Mouse (Mus musculus): ENCODE measurements around the gene M6pr. TPM values are rescaled to one million over a fixed set of nuclear protein-coding genes. Genes with fewer than 3 reads are reported as not detected.

Gene M6pr
- 10 to 100 TPM; 51.8 to 52.1 TPM for total RNA-seq (2021)

- intact Hi-C loops (cut with DNase I), result loop anchor here (2.0 to 10.0 kb wide), 4 partner anchors 30 to 1044 kb away; no protein-coding TSS in a partner anchor
- peak; percentile 96 for DNase-seq
Measured at GRCm38 (mm10) chr6:122308505-122309393, at the start of gene M6pr. Gene M6pr, plus strand, starts transcription at chr6:122308720.

- no peak for DNase-seq
- intact Hi-C loops (cut with DNase I), result no loop called here
Measured at GRCm38 (mm10) chr6:122262543-122262942, 46.0 kb upstream of the M6pr start.

GRCm38 (mm10) chr6:122268561-122268960, 40.0 kb upstream of the M6pr start:
- intact Hi-C loops (cut with DNase I), result no loop called here
- DNase-seq, result peak; percentile 70 to 75

- DNase-seq, result no peak
- intact Hi-C loops (cut with DNase I), result no loop called here
Measured at GRCm38 (mm10) chr6:122269170-122269569, 39.4 kb upstream of the M6pr start.

- DNase-seq, result no peak
- intact Hi-C loops (cut with DNase I), result no loop called here
Measured at GRCm38 (mm10) chr6:122270152-122270551, 38.4 kb upstream of the M6pr start.

- intact Hi-C loops (cut with DNase I), result no loop called here
- no peak for DNase-seq
Measured at GRCm38 (mm10) chr6:122274546-122274945, 34.0 kb upstream of the M6pr start.

GRCm38 (mm10) chr6:122276565-122276964, 32.0 kb upstream of the M6pr start:
- intact Hi-C loops (cut with DNase I), result no loop called here
- DNase-seq, result no peak

- no peak for DNase-seq
- intact Hi-C loops (cut with DNase I), result no loop called here
Measured at GRCm38 (mm10) chr6:122282782-122283181, 25.7 kb upstream of the M6pr start, which contains the start of gene Klrg1. Gene Klrg1, minus strand, starts transcription at chr6:122282882.

GRCm38 (mm10) chr6:122283429-122283828, 25.1 kb upstream of the M6pr start:
- DNase-seq, result no peak
- intact Hi-C loops (cut with DNase I), result no loop called here

GRCm38 (mm10) chr6:122284304-122284703, 24.2 kb upstream of the M6pr start:
- no peak for DNase-seq
- intact Hi-C loops (cut with DNase I), result no loop called here

- no peak for DNase-seq
- intact Hi-C loops (cut with DNase I), result no loop called here
Measured at GRCm38 (mm10) chr6:122284823-122285222, 23.7 kb upstream of the M6pr start.

GRCm38 (mm10) chr6:122288263-122288662, 20.3 kb upstream of the M6pr start:
- intact Hi-C loops (cut with DNase I), result no loop called here

GRCm38 (mm10) chr6:122289313-122289712, 19.2 kb upstream of the M6pr start:
- intact Hi-C loops (cut with DNase I), result no loop called here
- no peak for DNase-seq

More at GRCm38 (mm10) chr6:122288263-122288662, 20.3 kb upstream of the M6pr start:
- DNase-seq, result no peak

- intact Hi-C loops (cut with DNase I), result no loop called here
- DNase-seq, result no peak
Measured at GRCm38 (mm10) chr6:122290253-122290652, 18.3 kb upstream of the M6pr start.

- intact Hi-C loops (cut with DNase I), result no loop called here
Measured at GRCm38 (mm10) chr6:122291264-122291663, 17.3 kb upstream of the M6pr start.

GRCm38 (mm10) chr6:122291735-122292134, 16.8 kb upstream of the M6pr start:
- intact Hi-C loops (cut with DNase I), result no loop called here
- no peak for DNase-seq

More at GRCm38 (mm10) chr6:122291264-122291663, 17.3 kb upstream of the M6pr start:
- DNase-seq, result no peak

GRCm38 (mm10) chr6:122292184-122292583, 16.3 kb upstream of the M6pr start:
- intact Hi-C loops (cut with DNase I), result no loop called here
- DNase-seq, result no peak

GRCm38 (mm10) chr6:122293121-122293520, 15.4 kb upstream of the M6pr start:
- no peak for DNase-seq
- intact Hi-C loops (cut with DNase I), result no loop called here

- DNase-seq, result no peak
- intact Hi-C loops (cut with DNase I), result no loop called here
Measured at GRCm38 (mm10) chr6:122293796-122294195, 14.7 kb upstream of the M6pr start.

GRCm38 (mm10) chr6:122294290-122294689, 14.2 kb upstream of the M6pr start:
- intact Hi-C loops (cut with DNase I), result no loop called here
- DNase-seq, result no peak

- no peak for DNase-seq
- intact Hi-C loops (cut with DNase I), result no loop called here
Measured at GRCm38 (mm10) chr6:122295242-122295641, 13.3 kb upstream of the M6pr start.

GRCm38 (mm10) chr6:122296918-122297278, 11.6 kb upstream of the M6pr start:
- intact Hi-C loops (cut with DNase I), result no loop called here
- no peak for DNase-seq

All from heart, postnatal 10 days (tissue).